Mouse (Mus musculus) urinary bladder, postnatal 4 days (tissue): ENCODE data around the gene Sfswap.
"Not testable (repeated sequence)": the region's sequence is repeated elsewhere in the genome, so short reads cannot be mapped to it uniquely, and the experiment has no call there.

Source experiments
- DNase-seq, 2 experiments: peaks; one replicate each; pipeline ENCODE4 v3.0.0; 2021 to 2022; ENCODE audit warnings: low spot score in 2 of 2

Gene Sfswap

GRCm38 (mm10) chr5:129500722-129501634, at the start of gene Sfswap:
Gene Sfswap (plus strand): TSS chr5:129501221.
- peak; percentile 69 to 72 for DNase-seq

DNA sequence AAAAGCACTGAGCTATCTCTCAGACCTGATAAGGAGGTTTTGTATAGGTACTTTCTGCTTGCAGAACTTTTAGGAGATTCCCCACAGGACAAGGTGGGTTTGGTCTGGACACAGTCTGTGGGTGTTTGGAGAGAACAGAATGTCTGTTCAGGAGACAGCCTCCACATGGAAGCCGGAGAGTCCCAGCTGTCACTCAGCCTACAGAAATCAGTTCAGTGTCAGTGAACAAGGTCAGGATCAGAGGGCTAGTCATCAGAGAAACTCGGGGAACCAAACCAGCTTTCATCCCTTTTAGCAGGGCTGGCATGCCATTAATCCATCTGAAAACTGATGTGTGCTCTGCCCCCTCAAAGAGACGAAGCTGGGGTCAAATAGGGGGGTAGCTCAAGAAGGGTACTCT, 48.5 kb upstream of the Sfswap start:
- no peak for DNase-seq

- peak; percentile 78 to 81 for DNase-seq
These were observed 46.1 kb upstream of the Sfswap start for GRCm38 (mm10) chr5:129454802-129455528.

DNA sequence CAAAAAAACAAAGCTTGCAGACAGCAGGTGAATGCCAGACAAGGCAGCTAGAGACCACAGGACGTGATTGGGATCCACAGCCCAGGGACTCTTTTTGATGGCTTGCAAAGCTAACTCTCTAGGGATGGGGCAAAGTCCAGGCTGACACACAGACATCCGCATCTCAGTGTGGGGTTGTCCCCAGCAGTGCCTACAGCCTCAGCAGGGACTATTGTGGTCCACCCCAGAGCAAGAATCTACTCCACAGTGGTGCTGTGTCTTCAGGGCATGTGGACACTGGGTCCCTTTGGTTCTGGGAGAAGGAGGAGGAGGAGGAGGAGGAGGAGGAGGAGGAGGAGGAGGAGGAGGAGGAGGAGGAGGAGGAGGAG, 45.5 kb upstream of the Sfswap start:
- DNase-seq: no peak

GRCm38 (mm10) chr5:129456579-129457140, 44.4 kb upstream of the Sfswap start:
- no peak for DNase-seq

DNA sequence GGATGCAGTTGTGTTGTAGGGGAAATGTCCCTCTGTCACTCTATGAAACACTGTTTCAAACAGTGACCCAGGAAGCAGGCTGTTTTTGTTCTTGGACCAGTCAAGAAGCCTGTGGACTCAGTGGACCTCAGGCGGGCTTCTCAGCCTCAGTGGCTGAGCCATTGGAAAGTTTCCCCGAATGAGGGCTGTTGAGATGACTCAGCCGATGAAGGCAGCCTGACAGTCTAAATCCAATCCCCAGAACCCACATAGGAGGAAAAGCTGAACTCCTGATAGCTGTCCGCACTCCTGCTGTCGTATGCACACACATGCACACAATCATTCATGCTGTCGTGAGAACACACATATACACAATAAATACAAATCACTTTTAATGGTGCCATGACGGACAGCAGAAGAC, 42.9 kb upstream of the Sfswap start:
- no peak for DNase-seq

- no peak for DNase-seq
These were observed 42.5 kb upstream of the Sfswap start for GRCm38 (mm10) chr5:129458541-129458940.

- no peak for DNase-seq
These were observed 40.1 kb upstream of the Sfswap start for GRCm38 (mm10) chr5:129460798-129461476.

DNA sequence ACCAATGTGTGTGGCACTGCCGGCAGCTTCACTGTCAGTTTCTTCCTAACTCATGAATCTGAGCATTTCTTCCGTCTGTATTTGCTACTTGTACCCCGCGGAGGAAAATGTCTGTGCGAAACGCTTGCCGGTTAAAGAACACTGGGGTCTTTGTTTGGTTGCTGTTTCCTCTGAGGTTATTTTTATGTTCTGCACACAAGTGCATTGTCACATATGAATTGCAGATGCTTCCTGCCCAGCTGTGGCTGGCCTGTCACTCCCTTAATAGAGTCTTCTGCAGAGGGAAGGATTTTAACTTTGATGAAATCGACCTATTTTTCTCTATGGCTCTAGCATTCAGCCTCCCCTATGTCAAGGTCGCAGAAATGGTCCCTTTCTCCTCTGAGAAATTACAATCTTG, 37.4 kb upstream of the Sfswap start:
- not testable (repeated sequence) for DNase-seq

DNA sequence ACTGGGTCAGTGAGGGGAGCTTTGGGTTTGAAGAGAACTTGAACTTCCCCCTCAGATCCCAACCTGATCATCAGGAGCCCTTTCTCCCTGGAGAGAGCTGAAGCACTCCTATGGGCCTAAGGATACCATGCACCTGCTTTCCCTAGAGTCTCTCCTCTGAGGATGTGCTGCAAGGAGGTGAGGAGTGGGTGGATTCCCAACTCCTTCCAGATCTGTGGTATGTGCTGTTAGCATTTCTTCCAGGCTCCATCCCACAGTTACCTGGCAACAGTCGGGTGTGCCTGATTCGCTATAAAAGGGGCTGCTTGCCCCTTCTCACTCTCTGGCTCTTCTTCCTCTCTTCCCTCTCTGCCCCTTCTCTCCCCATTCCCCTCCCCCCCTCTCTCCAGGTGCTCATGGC, 35.2 kb upstream of the Sfswap start:
- no peak for DNase-seq

- DNase-seq: no peak
These were observed 25.4 kb upstream of the Sfswap start for GRCm38 (mm10) chr5:129475532-129476045.

DNA sequence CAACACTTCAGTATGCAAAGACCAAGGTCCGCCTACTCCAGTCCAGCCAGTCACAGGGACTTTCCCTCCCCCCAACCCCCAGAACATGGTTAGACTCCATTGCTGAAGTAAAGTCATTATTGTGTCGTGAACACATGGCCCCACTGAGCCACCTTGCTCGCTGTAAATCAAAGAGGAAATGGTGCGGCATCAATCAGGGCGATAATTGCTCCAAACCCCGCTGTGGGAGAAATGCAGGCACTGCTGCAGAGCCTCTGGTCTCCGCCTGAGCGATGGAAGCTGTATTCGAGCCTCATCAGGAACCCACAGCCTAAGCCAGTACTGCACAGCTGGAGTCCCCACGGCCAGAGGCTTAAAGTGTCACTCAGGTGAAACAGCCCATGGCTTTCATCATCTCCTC, 11.1 kb upstream of the Sfswap start:
- DNase-seq: no peak

DNA sequence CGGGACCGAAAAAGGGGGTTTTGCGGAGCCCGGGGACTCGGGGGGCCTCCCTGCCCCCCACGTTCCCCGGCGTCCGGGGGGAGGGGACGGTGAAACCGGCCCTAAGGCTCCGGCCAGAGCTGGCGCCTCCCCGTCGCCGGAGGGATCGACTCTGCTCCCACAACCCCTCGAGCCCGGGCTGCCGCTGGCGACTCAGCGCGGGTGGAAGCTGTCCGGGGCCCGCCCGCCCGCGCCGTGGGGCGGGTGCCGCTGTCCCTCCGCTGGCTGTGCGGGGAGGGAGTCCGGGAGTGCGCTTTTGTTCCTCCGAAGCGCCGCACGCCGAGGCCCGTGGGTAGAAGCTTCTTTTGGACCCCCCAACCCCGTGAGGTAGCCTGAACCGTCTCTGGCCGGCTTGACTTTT, 650 bp downstream of the Sfswap start:
- DNase-seq: no peak

- no peak for DNase-seq
These were observed 5.9 kb downstream of the Sfswap start for GRCm38 (mm10) chr5:129506886-129507285.

GRCm38 (mm10) chr5:129518180-129518579, 17.2 kb downstream of the Sfswap start:
- no peak for DNase-seq

DNA sequence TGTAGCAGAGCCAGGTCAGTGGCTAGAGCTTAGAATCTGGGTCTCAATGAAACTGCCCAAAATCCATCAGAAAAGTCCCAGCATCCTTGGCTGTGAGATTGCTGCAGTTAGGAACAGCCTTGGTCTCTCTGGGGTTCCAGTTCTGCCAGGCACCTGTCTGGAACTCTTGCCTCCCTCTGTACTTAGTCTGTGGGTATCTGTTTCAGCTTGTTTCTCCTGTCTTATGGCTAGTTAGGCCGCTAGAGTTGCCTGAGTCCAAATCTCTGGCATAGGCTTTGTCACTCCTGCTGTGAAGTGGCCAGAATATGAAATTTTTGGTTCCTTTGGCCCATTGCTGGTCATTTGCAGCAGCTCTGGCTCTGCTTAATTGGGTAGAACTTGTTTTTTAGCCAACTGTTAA, 17.8 kb downstream of the Sfswap start:
- DNase-seq: no peak

DNA sequence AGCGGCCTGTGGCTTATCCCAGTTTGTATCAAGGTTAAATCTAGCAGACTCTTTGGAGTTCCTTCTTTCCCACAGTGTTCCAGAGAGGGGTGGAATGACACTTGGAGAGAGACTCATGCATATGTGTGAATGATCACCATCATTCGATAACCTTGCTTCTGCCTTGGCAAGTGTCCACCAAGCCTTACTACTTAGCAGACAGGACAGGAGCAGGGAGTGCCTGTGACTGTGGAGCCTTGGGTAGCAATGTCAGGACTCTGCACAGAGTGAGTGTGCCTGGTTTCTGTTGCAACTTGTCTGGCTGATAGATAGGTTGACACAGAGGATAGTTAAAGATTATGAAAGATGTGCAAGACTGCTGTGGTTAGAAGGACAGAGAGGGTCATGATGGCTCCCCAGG, 18.6 kb downstream of the Sfswap start:
- no peak for DNase-seq

GRCm38 (mm10) chr5:129521501-129521900, 20.5 kb downstream of the Sfswap start:
- no peak for DNase-seq

- no peak for DNase-seq
These were observed 20.9 kb downstream of the Sfswap start for GRCm38 (mm10) chr5:129521913-129522312.

- no peak for DNase-seq
These were observed 22.1 kb downstream of the Sfswap start for GRCm38 (mm10) chr5:129523166-129523565.

DNA sequence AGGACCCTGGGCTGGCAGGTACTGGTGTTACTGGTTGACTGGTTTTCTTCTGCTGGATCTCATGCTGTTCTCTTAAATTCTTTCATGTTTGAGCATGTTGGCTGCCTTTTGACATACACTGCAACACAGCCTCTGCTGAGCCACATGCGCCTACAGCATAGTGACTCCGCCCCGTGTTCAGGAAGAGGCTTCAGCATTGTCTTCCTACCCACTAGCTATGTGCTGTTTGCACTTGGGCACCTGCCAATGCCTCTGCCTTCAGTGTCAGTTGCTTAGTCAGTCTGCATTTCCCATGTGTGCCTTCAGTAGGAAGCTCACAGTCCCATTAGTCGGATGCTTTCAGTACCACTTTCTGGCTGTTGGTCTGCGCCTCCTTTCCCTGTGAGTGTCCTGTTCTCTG, 23.7 kb downstream of the Sfswap start:
- no peak for DNase-seq

DNA sequence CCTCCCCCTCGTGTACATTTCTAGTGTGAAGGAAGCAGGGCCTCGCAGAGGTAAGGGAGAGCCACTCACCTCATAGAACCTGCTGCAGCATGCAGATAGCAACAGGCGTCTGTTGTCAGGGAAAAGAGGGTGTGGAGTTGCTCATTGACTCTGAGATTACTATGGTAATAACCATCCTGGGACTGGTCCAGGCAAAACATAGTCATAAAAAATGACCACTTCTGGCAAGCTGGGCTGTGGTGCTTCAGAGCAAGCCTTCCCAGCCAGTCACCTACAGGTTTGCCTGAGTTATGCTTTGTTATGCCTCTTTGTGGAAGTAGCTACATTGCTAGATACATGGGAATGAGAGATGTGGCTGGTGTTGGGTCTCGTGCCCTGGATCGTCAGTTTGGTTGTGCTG, 26.1 kb downstream of the Sfswap start:
- no peak for DNase-seq
